Mouse (Mus musculus) layer of hippocampus, postnatal 10 days (tissue): Measurements from ENCODE around the gene Chn2. TPM values are rescaled to one million over a fixed set of nuclear protein-coding genes. Genes with fewer than 3 reads are reported as not detected.

Experiments
- DNase-seq, 2 experiments: peaks; one replicate each; pipeline ENCODE4 v3.0.0; 2021; ENCODE audit warnings: low spot score in 2 of 2
- total RNA-seq, 2 experiments: library from RNA; stranded (reverse); gene quantifications; 2 replicates each; pipeline ENCODE4 v1.2.3; 2021

Gene Chn2
- total RNA-seq, 2 experiments from 2014 or later: 26.5 to 31.0 TPM

DNA sequence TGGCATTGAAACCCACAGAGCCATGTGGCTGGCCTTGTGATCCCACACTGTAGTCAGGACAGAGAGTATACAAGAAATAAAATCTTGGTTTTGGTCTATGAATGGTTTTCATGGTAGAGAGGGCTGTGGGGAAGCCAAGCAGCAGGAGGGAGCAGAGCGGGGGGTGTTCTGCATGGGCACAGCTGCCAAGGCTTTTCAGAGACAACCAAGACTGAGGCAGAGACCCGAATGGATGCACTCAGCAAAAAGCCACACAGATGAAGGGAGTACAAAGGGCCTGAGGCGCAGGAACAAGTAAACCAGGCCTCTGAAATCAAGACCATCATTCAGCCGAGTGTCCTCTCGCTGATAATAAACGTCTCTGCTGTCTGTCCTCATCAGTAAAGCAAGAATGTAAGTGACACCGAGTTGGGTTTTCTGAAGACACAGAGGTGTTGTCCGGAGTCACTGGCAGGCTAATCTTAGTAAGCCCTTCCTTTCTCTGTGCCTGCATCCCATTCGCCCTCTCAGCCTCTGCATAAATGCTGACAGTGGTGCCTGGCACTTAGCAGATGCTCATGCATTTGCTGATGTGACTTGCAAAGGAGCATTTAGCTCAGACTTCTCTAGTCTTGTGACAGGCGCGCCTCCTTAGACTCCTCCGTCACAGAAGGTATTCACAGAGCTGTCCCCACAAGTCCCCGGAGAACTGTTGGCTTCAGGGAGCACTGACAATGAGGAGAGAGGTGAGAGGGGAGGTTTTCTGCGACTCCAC, 144.6 kb downstream of the Chn2 start:
- DNase-seq: no peak

DNA sequence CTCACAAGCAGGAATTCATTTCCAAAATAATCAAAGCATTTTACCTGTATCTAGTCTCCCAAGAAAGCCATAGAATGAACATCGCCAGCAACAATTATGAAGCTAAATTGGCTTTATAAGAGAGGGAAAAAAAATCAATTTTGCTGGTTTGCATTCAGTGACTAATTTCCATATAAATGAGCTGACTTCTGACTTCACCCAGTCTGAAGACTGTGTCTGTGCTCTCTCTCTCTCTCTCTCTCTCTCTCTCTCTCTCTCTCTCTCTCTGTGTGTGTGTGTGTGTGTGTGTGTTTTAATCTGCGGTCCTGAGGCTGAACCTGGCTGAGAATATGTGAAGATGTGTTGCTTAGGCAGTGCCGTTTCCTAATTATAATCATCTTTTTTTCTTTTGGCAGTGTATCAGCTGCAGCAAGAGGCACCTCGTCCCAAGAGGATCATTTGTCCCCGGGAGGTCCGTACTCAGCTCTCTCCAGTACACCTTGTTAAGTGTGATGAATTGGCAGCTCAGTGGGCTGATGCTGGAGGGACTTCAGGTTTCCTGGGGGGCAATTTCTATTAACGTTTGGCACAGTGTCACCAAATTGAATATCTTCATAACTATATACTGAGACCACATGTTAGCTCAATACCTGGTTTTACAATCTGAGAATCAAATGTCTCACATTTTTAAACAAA, 154.4 kb downstream of the Chn2 start:
- no peak for DNase-seq

DNA sequence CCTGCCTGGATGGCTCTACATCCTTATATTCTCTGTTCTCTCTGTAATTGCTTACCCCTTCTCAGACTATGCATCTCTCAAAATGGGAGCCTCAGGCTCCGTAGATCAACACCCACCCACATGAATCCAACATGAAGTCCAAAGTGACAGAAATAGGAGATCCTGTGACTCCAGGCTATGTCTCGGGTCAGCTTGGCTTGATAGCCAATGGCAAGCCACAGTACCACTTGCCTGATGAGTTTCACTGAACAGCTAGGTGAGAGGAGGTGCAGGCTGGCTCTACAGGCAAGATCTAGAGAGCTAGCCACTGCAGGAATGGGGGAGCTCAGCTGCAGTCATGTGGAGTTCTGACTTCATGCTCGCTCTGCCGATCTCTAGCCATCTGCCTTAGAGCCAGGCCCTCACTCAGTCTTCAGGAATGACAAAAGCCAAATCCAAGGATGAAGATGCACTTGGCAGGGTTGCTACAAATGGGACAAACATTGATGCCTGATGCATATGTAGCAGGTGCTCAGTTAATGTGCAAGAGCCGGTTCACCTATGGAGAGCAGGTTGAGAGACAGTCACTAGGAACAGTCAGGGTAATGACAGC, 158.6 kb downstream of the Chn2 start:
- no peak for DNase-seq

DNA sequence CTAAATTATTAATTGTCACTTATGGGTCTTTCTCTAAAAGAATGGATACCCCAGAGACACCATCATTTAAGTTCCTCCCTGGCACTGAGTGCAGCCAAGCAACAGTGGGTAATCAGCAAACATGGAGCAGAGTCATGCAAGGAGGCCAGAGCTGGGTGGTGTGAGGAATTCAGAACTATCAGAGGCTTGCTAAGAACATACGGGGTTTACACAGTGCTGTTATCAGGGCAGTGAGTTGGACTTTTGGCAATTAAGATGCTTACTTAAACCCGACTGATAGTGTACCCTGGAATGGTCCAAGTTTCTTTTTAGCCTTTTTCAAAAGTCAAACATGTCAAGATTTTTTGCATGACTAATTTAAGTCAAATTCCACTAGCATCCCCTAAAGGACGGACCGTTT, 160.2 kb downstream of the Chn2 start:
- DNase-seq: no peak

DNA sequence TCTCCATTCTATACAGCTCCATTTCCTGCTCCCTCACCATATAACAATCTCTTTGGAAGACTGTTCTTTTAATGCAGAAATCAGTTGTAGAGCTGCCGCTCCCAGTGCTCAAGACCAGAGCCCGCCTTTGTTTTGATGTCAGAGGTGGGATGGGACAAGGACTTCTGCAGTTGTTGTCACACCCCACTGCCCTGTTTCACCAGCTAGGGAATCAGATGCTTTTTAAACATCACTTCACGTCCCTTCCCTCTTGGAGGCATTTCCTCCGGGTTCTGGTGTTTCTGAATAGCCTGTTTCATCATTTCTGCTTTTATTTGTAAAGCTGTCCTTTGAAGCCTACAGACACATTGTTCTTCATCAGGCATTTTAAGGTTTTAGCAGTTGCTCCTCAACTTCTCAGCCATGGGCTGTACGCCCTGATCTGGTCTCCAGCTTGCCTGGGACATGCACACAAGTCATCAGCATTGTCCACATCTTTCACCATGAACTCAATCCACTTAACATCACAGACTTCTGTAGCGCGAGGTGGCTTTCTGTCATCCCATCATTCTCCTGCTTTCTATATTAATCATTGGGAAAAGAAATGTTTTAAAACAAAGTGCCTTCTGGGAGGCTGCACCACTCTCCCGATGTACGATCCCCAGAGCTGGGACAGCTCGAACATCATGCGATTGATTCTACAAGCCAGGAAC, 160.8 kb downstream of the Chn2 start:
- DNase-seq: no peak

DNA sequence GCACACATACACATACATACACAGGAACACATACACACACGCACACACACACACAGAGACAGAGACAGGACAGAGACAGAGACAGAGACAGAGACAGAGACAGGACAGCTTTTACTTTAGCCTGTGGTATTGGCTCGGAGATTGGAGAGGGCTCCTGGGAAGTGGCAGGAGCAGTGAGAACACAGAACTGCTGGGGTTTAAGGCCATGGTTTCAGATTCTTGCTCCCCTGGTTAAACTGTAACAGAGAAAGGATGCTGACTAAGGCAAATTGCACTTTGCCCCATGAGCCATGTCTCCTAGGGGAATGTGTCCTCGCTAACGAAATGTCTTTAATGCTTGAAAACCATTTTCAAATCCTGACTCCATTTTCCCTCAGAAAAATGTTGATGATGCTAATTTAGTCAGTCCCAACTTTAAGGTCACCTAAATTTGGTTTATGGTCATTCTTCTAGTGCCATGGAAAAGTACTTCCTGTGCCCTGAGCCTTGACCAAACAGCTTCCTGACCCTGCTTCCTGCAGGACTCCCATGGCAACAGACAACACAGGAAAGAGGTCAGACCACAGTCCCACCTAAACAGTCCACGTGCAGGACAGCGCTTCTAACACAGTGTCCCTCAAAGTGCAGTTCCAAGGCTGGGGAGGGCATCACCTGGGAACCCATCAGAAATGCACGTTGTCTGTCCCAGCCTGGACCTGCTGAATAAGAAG, 163.1 kb downstream of the Chn2 start:
- DNase-seq: no peak

DNA sequence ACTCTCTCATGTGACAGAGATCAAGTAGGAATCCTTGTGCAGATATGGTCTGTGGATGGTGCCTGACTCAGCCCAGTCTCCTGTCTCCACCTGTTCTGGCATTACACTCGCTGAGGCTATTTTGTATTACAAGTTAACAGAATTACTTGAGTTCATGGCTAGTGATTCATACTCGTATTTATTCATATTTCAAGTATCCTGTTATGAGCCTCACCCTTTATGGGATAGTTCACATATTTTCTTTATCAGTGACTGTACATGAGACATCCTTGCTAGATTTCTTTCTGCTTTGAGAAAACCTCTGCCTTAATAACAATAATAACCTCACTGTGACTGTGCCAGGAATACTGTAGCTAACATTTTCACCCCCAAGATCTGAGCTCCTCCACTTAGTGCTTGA, 164.0 kb downstream of the Chn2 start:
- DNase-seq: no peak

DNA sequence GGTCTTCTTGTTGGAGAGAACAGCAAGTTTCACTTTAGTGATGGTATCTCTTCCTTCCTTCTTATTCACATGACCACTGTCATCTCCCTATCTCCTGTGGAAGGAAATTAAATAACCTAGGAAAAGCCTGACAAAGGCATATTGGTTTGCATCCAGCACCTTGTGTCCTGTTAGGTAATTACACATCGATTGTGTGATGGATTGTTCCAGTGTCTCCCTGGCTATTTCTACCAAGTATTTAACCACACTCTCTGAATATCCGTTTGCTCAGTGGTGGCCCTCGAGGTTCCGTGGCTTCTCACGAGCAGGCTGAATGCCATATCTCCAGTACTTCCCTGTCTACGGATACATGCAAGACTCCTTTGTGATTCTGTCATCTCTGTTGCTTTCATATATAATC, 164.6 kb downstream of the Chn2 start:
- DNase-seq: no peak

DNA sequence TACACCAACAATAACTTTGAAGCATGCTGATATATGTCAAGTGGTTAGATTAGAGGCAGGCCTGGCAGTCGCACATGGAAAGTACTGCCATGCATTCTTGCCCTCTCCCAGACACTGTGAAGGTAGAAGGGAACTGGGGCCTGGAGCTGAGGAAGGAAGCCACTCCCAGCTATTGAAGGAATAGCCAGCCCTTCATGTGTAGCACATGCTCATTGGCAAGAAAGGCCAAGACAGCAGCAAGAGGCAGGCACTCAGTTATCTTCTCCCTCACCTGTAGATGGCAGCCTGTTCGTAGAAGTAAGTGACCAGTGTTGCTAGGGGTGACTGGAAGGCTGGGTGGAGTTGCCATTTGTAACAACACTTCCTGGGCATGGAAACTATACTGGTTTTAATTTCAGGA, 165.6 kb downstream of the Chn2 start:
- no peak for DNase-seq

DNA sequence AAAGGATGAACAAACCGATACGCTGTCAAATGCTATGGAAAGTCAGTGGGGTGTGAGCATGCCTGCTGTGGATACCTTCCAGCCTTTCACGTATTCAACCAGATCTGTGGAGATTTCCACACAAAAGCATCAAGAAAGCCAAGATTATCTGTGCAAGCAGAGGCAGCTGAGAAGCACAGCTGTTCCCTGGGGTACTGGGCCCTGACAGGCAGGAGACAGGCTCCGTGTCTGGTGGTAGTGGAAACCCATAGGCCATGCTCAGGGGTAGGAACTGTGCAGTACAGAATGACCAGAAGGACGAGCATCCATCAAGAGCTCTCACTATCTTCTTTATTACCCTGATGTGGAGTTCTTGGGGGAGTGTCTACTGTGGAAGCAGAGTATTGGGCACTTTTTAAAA, 166.1 kb downstream of the Chn2 start:
- no peak for DNase-seq

DNA sequence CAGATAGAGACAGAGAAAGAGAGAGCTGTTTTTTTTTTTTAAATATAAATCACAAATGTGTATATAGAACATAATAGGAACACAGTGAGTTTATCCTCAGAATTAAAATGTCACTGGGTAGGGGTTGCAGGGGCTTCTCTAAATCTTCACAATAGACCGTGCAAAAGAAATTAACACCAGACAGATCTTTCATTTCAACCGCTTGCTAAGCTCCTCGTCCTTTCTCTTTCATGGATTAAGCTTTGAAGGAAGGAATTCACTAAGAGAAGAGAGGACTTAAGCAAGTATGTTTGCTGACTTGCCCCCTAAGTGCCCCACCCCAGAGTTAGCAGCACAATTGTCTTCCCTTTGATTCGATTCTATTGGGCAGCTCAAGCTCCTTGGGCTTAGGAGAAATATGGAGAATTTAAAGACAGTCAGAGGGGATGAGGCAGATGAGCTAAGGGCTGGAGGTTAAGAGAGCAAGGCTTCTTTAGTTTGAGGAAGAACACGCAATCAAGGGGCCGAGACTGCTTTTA, 166.9 kb downstream of the Chn2 start:
- DNase-seq: no peak

DNA sequence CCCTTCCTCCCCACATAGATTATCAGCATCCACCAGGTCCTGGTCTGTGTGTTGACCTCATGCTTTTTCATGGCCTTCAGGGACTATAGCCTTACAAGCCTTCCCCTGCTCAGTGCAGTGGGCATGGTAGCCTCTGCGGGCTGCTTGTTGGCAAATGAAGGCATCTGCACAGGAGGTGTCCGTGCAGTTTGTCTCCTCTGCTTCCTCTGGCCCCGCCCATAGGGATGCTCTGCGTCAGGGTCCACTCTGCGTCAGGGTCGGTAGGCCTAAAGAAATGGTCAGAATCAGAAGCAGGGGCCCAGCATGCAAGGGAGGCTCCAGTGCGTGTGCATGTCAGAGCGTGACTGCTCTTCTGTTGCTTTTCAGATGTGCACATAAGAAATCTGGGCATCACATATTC, 169.4 kb downstream of the Chn2 start:
- DNase-seq: no peak

DNA sequence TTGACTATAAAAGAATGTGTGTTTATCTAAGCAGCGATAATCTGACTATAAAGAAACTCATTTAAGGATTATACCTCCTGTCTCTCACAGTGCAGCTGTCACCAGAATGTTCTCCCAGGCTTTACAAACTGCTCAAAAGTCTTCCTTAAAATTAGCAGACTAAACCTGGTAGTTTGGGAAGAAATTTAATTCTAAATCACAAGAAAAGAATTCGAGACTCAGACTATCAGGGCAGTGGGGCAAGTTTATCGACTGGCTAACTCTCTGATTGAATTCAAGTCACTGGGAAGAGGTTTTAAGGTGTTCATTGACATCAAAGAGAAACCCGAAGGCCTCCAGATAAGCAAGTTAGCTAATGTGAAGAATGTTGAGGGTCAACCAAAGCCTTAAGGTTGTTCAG, 171.6 kb downstream of the Chn2 start:
- no peak for DNase-seq

DNA sequence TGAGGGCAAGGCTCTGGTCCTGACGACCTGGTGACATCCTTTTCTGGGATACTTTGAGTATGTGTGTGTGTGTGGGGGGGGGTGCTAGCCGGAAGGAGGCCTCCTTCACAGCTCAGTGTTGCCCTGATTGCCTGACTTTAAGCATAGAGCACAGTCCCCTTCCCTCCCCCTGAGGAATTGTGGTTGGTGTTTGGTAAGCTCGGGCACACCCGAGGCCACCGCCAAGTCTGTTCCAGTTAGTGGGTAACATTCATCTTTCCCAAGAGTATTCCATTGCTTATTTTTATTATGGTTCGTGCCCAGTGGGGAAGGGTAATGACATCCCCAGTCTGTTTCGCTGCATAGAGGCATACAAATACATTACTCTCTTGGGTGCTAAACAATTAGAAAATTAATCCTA, 172.6 kb downstream of the Chn2 start:
- no peak for DNase-seq

DNA sequence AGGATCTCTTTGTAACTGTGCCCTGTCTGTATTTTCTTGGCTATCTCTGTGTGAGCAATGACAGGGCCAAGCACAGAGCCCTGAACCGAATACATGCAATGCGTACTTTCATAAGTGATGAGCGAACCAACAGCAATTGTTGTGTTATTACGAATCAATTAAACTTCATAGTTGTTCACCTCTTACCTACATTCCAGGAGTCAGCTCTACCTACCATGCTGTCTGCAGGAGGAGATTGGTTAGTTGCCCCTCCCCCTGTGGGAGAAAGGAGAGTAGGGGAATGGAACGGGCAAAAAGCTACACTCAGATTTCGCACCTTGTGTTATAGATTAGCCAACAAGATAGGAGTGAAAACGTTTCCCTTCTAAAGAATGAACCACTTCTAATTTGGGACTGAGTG, 174.4 kb downstream of the Chn2 start:
- no peak for DNase-seq

DNA sequence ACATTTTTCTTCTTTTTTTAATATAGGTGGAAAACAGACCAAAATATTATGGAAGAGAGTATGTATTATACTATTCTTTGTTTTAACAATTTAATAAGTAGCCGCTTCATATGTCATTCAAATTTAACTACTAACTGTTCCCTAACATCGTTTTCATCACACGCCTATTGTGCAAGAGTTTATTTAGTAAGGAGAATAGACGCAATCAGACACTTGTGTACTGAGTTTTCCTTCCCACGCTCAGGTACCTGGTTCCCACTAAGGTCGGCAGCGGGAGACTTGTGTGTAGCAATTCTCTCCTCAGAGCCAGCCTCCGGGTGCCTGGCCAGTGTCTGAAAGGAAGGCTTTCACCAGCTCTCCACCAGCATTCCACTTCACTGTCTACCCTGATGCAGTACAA, 176.3 kb downstream of the Chn2 start:
- no peak for DNase-seq

DNA sequence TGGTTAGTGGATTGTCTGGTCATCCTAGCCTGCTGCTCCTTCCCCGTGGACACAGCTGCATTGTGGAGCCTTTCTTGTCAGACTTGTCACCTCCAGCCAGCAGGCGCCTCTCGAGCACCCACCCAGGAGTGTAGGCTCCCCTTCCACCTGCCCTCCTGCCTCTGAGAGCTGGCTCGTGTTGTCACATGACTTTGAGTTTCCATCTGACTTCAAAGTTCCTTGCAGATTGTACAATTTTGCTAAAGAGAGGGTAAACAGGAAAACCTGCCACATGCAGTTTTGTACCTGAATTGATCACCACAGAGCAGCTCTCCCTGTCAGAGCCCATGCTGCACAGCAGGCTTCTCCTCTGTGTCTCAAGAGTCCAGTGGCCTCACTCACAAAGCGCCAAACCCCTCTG, 177.2 kb downstream of the Chn2 start:
- DNase-seq: no peak

DNA sequence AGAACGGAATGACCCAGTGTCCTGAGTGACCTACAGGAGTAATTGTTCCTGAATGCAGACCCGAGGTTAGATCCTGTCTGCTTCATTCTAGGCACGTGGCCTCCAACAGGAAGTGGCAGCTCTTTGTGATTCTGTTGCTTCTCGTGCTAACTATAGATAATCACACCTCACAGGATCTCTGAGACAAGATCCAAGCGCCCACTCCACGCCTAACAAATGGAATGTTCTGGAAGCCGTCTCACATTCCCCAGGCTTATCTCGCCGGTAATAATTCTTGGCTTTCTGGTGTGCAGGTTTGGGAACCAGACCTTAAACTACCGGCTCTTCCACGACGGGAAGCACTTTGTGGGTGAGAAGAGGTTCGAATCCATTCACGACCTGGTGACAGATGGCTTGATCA, 180.8 kb downstream of the Chn2 start:
- no peak for DNase-seq

DNA sequence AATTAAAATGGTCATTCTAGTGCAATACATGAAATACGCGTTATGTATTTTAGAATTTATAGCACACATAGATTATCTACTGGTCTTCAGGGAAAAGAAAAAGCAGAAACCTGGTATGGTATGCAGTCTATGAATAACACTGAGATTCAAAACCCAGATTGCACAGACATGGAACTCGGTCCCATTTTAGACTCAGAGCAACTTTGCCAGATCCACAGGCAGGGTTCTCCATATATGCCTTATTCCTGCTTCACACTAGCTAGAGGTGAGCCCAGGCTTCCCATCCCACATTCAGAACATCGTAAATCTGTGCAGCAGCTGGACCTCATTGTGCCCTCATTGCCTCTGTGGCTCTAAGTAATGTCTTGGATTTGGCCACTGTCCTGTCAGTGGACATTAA, 184.2 kb downstream of the Chn2 start:
- DNase-seq: no peak

DNA sequence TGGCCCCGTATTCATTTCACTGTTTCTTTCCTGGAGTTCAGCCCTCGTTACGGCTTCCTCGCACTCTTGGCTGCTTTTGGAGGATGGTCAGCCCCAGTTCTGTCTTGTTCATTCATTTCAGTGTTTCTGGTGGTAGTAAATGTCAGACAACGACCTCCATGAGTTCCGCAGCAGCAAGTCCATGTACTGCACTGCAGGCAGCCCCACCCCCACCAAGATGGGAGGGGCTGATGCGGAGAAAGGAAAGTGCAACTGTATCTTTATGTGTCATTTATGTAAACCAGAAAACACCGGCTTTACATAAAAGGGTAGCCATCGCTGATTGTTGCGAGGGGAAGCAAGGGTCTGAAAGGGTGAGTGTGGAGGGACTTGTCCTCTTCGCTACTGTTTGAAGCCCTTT, 185.0 kb downstream of the Chn2 start:
- no peak for DNase-seq

DNA sequence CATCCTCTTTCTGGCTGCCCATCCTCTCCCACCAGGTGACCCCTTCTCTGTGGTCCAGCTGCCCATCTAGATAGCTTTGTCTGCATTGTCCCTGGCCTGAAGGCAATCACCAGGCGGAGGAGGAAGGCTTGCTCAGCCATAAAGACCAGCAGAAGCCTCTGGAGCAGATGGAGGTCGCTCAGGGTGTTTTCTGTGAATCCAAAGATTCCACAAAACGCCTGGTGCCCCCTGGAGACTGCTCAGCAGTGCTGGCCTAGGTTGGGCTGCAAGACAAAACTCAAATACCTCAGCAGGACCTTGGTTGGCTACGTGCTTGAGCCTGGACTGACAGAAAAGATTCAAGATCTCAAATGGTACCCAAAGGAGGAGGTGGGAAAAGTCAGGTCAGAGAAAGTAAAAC, 186.0 kb downstream of the Chn2 start:
- DNase-seq: no peak
